Mouse (Mus musculus): ENCODE measurements around the gene Kremen1. TPM values are rescaled to one million over a fixed set of nuclear protein-coding genes. Genes with fewer than 3 reads are reported as not detected.

Gene Kremen1
- polyA plus RNA-seq, 2 experiments = 0.47 to 0.95 TPM

- TF ChIP-seq EP300 (IDR thresholded peaks at IDR 0.05; ENCODE audit: low read depth) (no peak), CTCF (IDR thresholded peaks at IDR 0.05; ENCODE audit: low read depth) (no peak)
- H3K4me2 ChIP-seq (ENCODE audit: low read depth) = no peak overlapping the region
- H3K4me3 ChIP-seq (ENCODE audit: insufficient read depth in 1 of 2, low read depth in 2 of 2, low read length in 2 of 2) = no peak overlapping the region
- peaks cover 25% of the 10 kb centered on the region for H3K27me3 ChIP-seq (ENCODE audit: control insufficient read depth, insufficient read depth, low read length)
- ATAC-seq (ENCODE audit: insufficient read depth) = no peak
- no peaks in the 10 kb centered on the region for H3K9me3 ChIP-seq (ENCODE audit: control insufficient read depth, low read length)
- peaks cover 2 to 12% of the 10 kb centered on the region in 2 experiments; a peak in 3 of 4 replicates for H3K4me1 ChIP-seq (replicated peaks; ENCODE audit: control insufficient read depth in 2 of 2, insufficient read depth in 2 of 2, low read length in 1 of 2)
- 59% methylated on average over 13 of the region's 13 CpGs for WGBS (ENCODE audit: insufficient replicate concordance)
- no peak overlapping the region for H3K9ac ChIP-seq (replicated peaks)
- H3K36me3 ChIP-seq (replicated peaks; ENCODE audit: control insufficient read depth, insufficient read depth, low read depth) = no peaks in the 10 kb centered on the region
- no peak overlapping the region for H3K27ac ChIP-seq
- DNase-seq (ENCODE audit: low read depth in 3 of 3, low spot score in 3 of 3) = no peak
These were observed 4.1 kb downstream of the Kremen1 start for GRCm38 (mm10) chr11:5257151-5257862.

- H3K4me3 ChIP-seq (ENCODE audit: insufficient read depth in 1 of 2, low read depth in 2 of 2, low read length in 2 of 2) = no peak overlapping the region
- peaks cover 18% of the 10 kb centered on the region for H3K27me3 ChIP-seq (ENCODE audit: control insufficient read depth, insufficient read depth, low read length)
- no peaks in the 10 kb centered on the region for H3K9me3 ChIP-seq (ENCODE audit: control insufficient read depth, low read length)
- H3K27ac ChIP-seq = no peak overlapping the region
- TF ChIP-seq CTCF (IDR thresholded peaks at IDR 0.05; ENCODE audit: low read depth) (no peak), EP300 (IDR thresholded peaks at IDR 0.05; ENCODE audit: low read depth) (no peak)
- ATAC-seq (ENCODE audit: insufficient read depth) = no peak
- no peak for DNase-seq (ENCODE audit: low read depth in 3 of 3, low spot score in 3 of 3)
- 64% methylated on average over 9 of the region's 9 CpGs for WGBS (ENCODE audit: insufficient replicate concordance)
- H3K4me1 ChIP-seq (replicated peaks; ENCODE audit: control insufficient read depth in 2 of 2, insufficient read depth in 2 of 2, low read length in 1 of 2) = peaks cover 0 to 9% of the 10 kb centered on the region in 2 experiments; a peak in 2 of 4 replicates
- H3K4me2 ChIP-seq (ENCODE audit: low read depth) = no peak overlapping the region
- no peaks in the 10 kb centered on the region for H3K36me3 ChIP-seq (replicated peaks; ENCODE audit: control insufficient read depth, insufficient read depth, low read depth)
- no peak overlapping the region for H3K9ac ChIP-seq (replicated peaks)
These were observed 5.8 kb downstream of the Kremen1 start for GRCm38 (mm10) chr11:5255509-5256014.

- ATAC-seq (ENCODE audit: insufficient read depth) = no peak
- H3K36me3 ChIP-seq (replicated peaks; ENCODE audit: control insufficient read depth, insufficient read depth, low read depth) = no peaks in the 10 kb centered on the region
- H3K9ac ChIP-seq (replicated peaks) = no peak overlapping the region
- TF ChIP-seq EP300 (IDR thresholded peaks at IDR 0.05; ENCODE audit: low read depth) (no peak), CTCF (IDR thresholded peaks at IDR 0.05; ENCODE audit: low read depth) (no peak)
- peaks cover 6% of the 10 kb centered on the region for H3K27me3 ChIP-seq (ENCODE audit: control insufficient read depth, insufficient read depth, low read length)
- H3K4me3 ChIP-seq (ENCODE audit: insufficient read depth in 1 of 2, low read depth in 2 of 2, low read length in 2 of 2) = no peak overlapping the region
- peaks cover 0 to 9% of the 10 kb centered on the region in 2 experiments; a peak in 2 of 4 replicates for H3K4me1 ChIP-seq (replicated peaks; ENCODE audit: control insufficient read depth in 2 of 2, insufficient read depth in 2 of 2, low read length in 1 of 2)
- H3K27ac ChIP-seq = no peak overlapping the region
- H3K4me2 ChIP-seq (ENCODE audit: low read depth) = no peak overlapping the region
- no peak for DNase-seq (ENCODE audit: low read depth in 3 of 3, low spot score in 3 of 3)
- WGBS (ENCODE audit: insufficient replicate concordance) = 53% methylated on average over 2 of the region's 2 CpGs
- no peaks in the 10 kb centered on the region for H3K9me3 ChIP-seq (ENCODE audit: control insufficient read depth, low read length)
These were observed 7.3 kb downstream of the Kremen1 start for GRCm38 (mm10) chr11:5254016-5254415.

- peaks cover 0 to 14% of the 10 kb centered on the region in 2 experiments; a peak in 3 of 4 replicates for H3K4me1 ChIP-seq (replicated peaks; ENCODE audit: control insufficient read depth in 2 of 2, insufficient read depth in 2 of 2, low read length in 1 of 2)
- H3K27ac ChIP-seq = no peak overlapping the region
- WGBS (ENCODE audit: insufficient replicate concordance) = 32% methylated on average over 3 of the region's 3 CpGs
- no peak overlapping the region for H3K4me2 ChIP-seq (ENCODE audit: low read depth)
- no peak overlapping the region for H3K4me3 ChIP-seq (ENCODE audit: insufficient read depth in 1 of 2, low read depth in 2 of 2, low read length in 2 of 2)
- DNase-seq (ENCODE audit: low read depth in 3 of 3, low spot score in 3 of 3) = no peak
- H3K9me3 ChIP-seq (ENCODE audit: control insufficient read depth, low read length) = no peaks in the 10 kb centered on the region
- TF ChIP-seq EP300 (IDR thresholded peaks at IDR 0.05; ENCODE audit: low read depth) (no peak), CTCF (IDR thresholded peaks at IDR 0.05; ENCODE audit: low read depth) (no peak)
- H3K9ac ChIP-seq (replicated peaks) = no peak overlapping the region
- peaks cover 2% of the 10 kb centered on the region for H3K27me3 ChIP-seq (ENCODE audit: control insufficient read depth, insufficient read depth, low read length)
- no peak for ATAC-seq (ENCODE audit: insufficient read depth)
- H3K36me3 ChIP-seq (replicated peaks; ENCODE audit: control insufficient read depth, insufficient read depth, low read depth) = no peaks in the 10 kb centered on the region
These were observed 7.8 kb downstream of the Kremen1 start for GRCm38 (mm10) chr11:5253528-5253927.

GRCm38 (mm10) chr11:5252727-5253126, 8.6 kb downstream of the Kremen1 start:
- H3K9me3 ChIP-seq (ENCODE audit: control insufficient read depth, low read length) = no peaks in the 10 kb centered on the region
- no peaks in the 10 kb centered on the region for H3K36me3 ChIP-seq (replicated peaks; ENCODE audit: control insufficient read depth, insufficient read depth, low read depth)
- no peak overlapping the region for H3K27ac ChIP-seq
- H3K27me3 ChIP-seq (ENCODE audit: control insufficient read depth, insufficient read depth, low read length) = no peaks in the 10 kb centered on the region
- no peak overlapping the region for H3K4me2 ChIP-seq (ENCODE audit: low read depth)
- 71% methylated on average over 8 of the region's 8 CpGs for WGBS (ENCODE audit: insufficient replicate concordance)
- no peak for TF ChIP-seq CTCF (IDR thresholded peaks at IDR 0.05; ENCODE audit: low read depth)
- no peak for TF ChIP-seq EP300 (IDR thresholded peaks at IDR 0.05; ENCODE audit: low read depth)
- H3K4me3 ChIP-seq (ENCODE audit: insufficient read depth in 1 of 2, low read depth in 2 of 2, low read length in 2 of 2) = no peak overlapping the region
- no peak for ATAC-seq (ENCODE audit: insufficient read depth)
- H3K9ac ChIP-seq (replicated peaks) = no peak overlapping the region
- no peak for DNase-seq (ENCODE audit: low read depth in 3 of 3, low spot score in 3 of 3)
- peaks cover 0 to 20% of the 10 kb centered on the region in 2 experiments; a peak in 3 of 4 replicates for H3K4me1 ChIP-seq (replicated peaks; ENCODE audit: control insufficient read depth in 2 of 2, insufficient read depth in 2 of 2, low read length in 1 of 2)
